Mouse (Mus musculus) myocyte (in vitro differentiated cells): ENCODE results near the gene Crk. TPM values are rescaled to one million over a fixed set of nuclear protein-coding genes. Genes with fewer than 3 reads are reported as not detected.
A peak's percentile ranks its signal among the peaks of the same experiment; 100 is the strongest.

ENCODE experiments used
- H3K27me3 ChIP-seq: one replicate; pipeline ENCODE4 v1.6.1; 2011; ENCODE audit not compliant: control insufficient read depth, insufficient read depth, insufficient read length
- H3K36me3 ChIP-seq: one replicate; pipeline ENCODE4 v1.6.1; 2011; ENCODE audit not compliant: control insufficient read depth, insufficient read depth
- H3K4me2 ChIP-seq: one replicate; pipeline ENCODE4 v1.6.1; 2011; ENCODE audit warnings: low read depth, control low read depth
- H3K4me3 ChIP-seq: one replicate; pipeline ENCODE4 v1.5.1; 2011; ENCODE audit warnings: mild to moderate bottlenecking, control low read depth, moderate library complexity
- H3K79me2 ChIP-seq: one replicate; pipeline ENCODE4 v1.6.1; 2011; ENCODE audit not compliant: control insufficient read depth, insufficient read depth
- H3ac ChIP-seq: one replicate; pipeline ENCODE4 v1.6.1; 2011; ENCODE audit not compliant: control insufficient read depth, insufficient read length
- CEBPB ChIP-seq: IDR thresholded peaks from 2 replicates; pipeline ENCODE4 v1.6.1; 2011; ENCODE audit warnings: mild to moderate bottlenecking, moderate library complexity; ENCODE audit not compliant: poor library complexity, insufficient read depth, severe bottlenecking
- E2F4 ChIP-seq: IDR thresholded peaks from one replicate; pipeline ENCODE4 v1.6.1; 2011; ENCODE audit warnings: mild to moderate bottlenecking, control low read depth, moderate library complexity; ENCODE audit not compliant: insufficient read depth
- MAX ChIP-seq: IDR thresholded peaks from one replicate; pipeline ENCODE4 v1.6.1; 2011; ENCODE audit warnings: low read depth, mild to moderate bottlenecking, control low read depth
- MYOD1 ChIP-seq, 3 experiments: IDR thresholded peaks; one replicate each; pipeline ENCODE4 v1.6.1; 2011; ENCODE audit warnings: control low read depth in 2 of 3, low read depth in 2 of 3, mild to moderate bottlenecking in 2 of 3, moderate library complexity in 1 of 3; ENCODE audit not compliant: insufficient read length in 2 of 3, control insufficient read depth in 1 of 3
- MYOG ChIP-seq, 3 experiments: IDR thresholded peaks; one replicate each; pipeline ENCODE4 v1.6.1; 2011; ENCODE audit warnings: control low read depth in 2 of 3, low read depth in 2 of 3, mild to moderate bottlenecking in 2 of 3; ENCODE audit not compliant: insufficient read length in 2 of 3, control insufficient read depth in 1 of 3, insufficient read depth in 1 of 3
- POLR2A ChIP-seq: IDR thresholded peaks from one replicate; pipeline ENCODE4 v1.6.1; 2011; ENCODE audit warnings: low read depth, mild to moderate bottlenecking, control low read depth, moderate library complexity; ENCODE audit not compliant: insufficient read length
- POLR2AphosphoS2 ChIP-seq: IDR thresholded peaks from one replicate; pipeline ENCODE4 v1.6.1; 2011; ENCODE audit warnings: low read depth, control low read depth; ENCODE audit not compliant: insufficient read length
- REST ChIP-seq: IDR thresholded peaks from one replicate; pipeline ENCODE4 v1.6.1; 2011; ENCODE audit warnings: mild to moderate bottlenecking, control low read depth, moderate library complexity; ENCODE audit not compliant: insufficient read depth, insufficient read length
- SRF ChIP-seq: IDR thresholded peaks from one replicate; pipeline ENCODE4 v1.6.1; 2011; ENCODE audit warnings: low read depth; ENCODE audit not compliant: control insufficient read depth, insufficient read length
- TCF12 ChIP-seq: IDR thresholded peaks from one replicate; pipeline ENCODE4 v1.6.1; 2011; ENCODE audit warnings: mild to moderate bottlenecking, control low read depth; ENCODE audit not compliant: poor library complexity, insufficient read depth, severe bottlenecking
- TCF3 ChIP-seq: IDR thresholded peaks from one replicate; pipeline ENCODE4 v1.6.1; 2011; ENCODE audit warnings: low read depth, control low read depth; ENCODE audit not compliant: insufficient read length
- USF1 ChIP-seq: IDR thresholded peaks from one replicate; pipeline ENCODE4 v1.6.1; 2011; ENCODE audit warnings: low read depth, mild to moderate bottlenecking, control low read depth, moderate library complexity
- polyA plus RNA-seq: library from polyadenylated mRNA; unstranded; fragments of >200 nt; fragmentation: generic; extraction: Trizol; gene quantifications from one replicate; pipeline ENCODE4 v1.2.1, GENCODE M21; 2012; ENCODE audit warnings: missing spikeins

The Crk gene
- polyA plus RNA-seq, 1 experiment, result 34.5 TPM

- no peak overlapping the region for H3ac ChIP-seq
- H3K36me3 ChIP-seq, result peaks cover 59% of the 10 kb centered on the region
- no peak overlapping the region for H3K4me2 ChIP-seq
- no peaks in the 10 kb centered on the region for H3K27me3 ChIP-seq
- H3K79me2 ChIP-seq, result no peaks in the 10 kb centered on the region
- H3K4me3 ChIP-seq, result no peak overlapping the region
- no peak for TF ChIP-seq REST
- no peak for TF ChIP-seq POLR2A
- no peak for TF ChIP-seq MAX
- no peak for TF ChIP-seq CEBPB
- no peak for TF ChIP-seq MYOD1 (IDR thresholded peaks at IDR 0.05; ENCODE audit: control insufficient read depth in 1 of 3, insufficient read length in 2 of 3, low read depth in 2 of 3)
- TF ChIP-seq USF1, result no peak
- no peak for TF ChIP-seq TCF3
- no peak for TF ChIP-seq SRF
- no peak for TF ChIP-seq MYOG (IDR thresholded peaks at IDR 0.05; ENCODE audit: control insufficient read depth in 1 of 3, insufficient read depth in 1 of 3, insufficient read length in 2 of 3, low read depth in 2 of 3)
- no peak for TF ChIP-seq POLR2AphosphoS2
- TF ChIP-seq TCF12, result no peak
- TF ChIP-seq E2F4, result no peak
Measured at GRCm38 (mm10) chr11:75668621-75669020, 10.4 kb upstream of the Crk start.

- Histone ChIP-seq H3K27me3 (no peaks in the 10 kb centered on the region), H3K4me2 (no peak overlapping the region), H3ac (no peak overlapping the region), H3K36me3 (peaks cover 61% of the 10 kb centered on the region), H3K79me2 (no peaks in the 10 kb centered on the region), H3K4me3 (no peak overlapping the region)
- TF ChIP-seq REST (no peak), E2F4 (no peak), TCF3 (no peak), MYOG (IDR thresholded peaks at IDR 0.05; ENCODE audit: control insufficient read depth in 1 of 3, insufficient read depth in 1 of 3, insufficient read length in 2 of 3, low read depth in 2 of 3) (no peak), POLR2A (no peak), POLR2AphosphoS2 (no peak), USF1 (no peak), CEBPB (no peak), TCF12 (no peak), SRF (no peak)
Measured at GRCm38 (mm10) chr11:75669176-75669852, 9.7 kb upstream of the Crk start.

GRCm38 (mm10) chr11:75669853-75670200 is 9.2 kb upstream of the Crk start:
- H3K79me2 ChIP-seq, result no peaks in the 10 kb centered on the region
- H3K4me3 ChIP-seq, result no peak overlapping the region
- no peak overlapping the region for H3ac ChIP-seq
- TF ChIP-seq MYOG (IDR thresholded peaks at IDR 0.05; ENCODE audit: control insufficient read depth in 1 of 3, insufficient read depth in 1 of 3, insufficient read length in 2 of 3, low read depth in 2 of 3), result no peak
- no peak for TF ChIP-seq SRF
- TF ChIP-seq E2F4, result no peak
- TF ChIP-seq MYOD1 (IDR thresholded peaks at IDR 0.05; ENCODE audit: control insufficient read depth in 1 of 3, insufficient read length in 2 of 3, low read depth in 2 of 3), result no peak
- no peak for TF ChIP-seq USF1
- no peak for TF ChIP-seq POLR2A
- no peak for TF ChIP-seq MAX
- TF ChIP-seq TCF12, result no peak
- peaks cover 61% of the 10 kb centered on the region for H3K36me3 ChIP-seq
- H3K4me2 ChIP-seq, result no peak overlapping the region
- H3K27me3 ChIP-seq, result no peaks in the 10 kb centered on the region

GRCm38 (mm10) chr11:75671426-75672180 is 7.5 kb upstream of the Crk start:
- TF ChIP-seq USF1 (no peak), POLR2A (no peak), MAX (no peak), MYOG (IDR thresholded peaks at IDR 0.05; ENCODE audit: control insufficient read depth in 1 of 3, insufficient read depth in 1 of 3, insufficient read length in 2 of 3, low read depth in 2 of 3) (peak in 2 of 3 experiments; percentile 65 to 77), REST (no peak), MYOD1 (IDR thresholded peaks at IDR 0.05; ENCODE audit: control insufficient read depth in 1 of 3, insufficient read length in 2 of 3, low read depth in 2 of 3) (peak in 1 of 3 experiments; percentile 48), SRF (no peak)
- H3K36me3 ChIP-seq, result peaks cover 47% of the 10 kb centered on the region
- no peak overlapping the region for H3K4me2 ChIP-seq
- H3K27me3 ChIP-seq, result no peaks in the 10 kb centered on the region
- H3K4me3 ChIP-seq, result no peak overlapping the region
- H3ac ChIP-seq, result no peak overlapping the region
- H3K79me2 ChIP-seq, result no peaks in the 10 kb centered on the region
